Mouse (Mus musculus) stomach, postnatal 0 days (tissue): ENCODE data around the gene Samd4b. TPM values are rescaled to one million over a fixed set of nuclear protein-coding genes. Genes with fewer than 3 reads are reported as not detected.

Source experiments
- ATAC-seq: fragments of 200-750 bp; cut with Nextera tagmentation; 2 replicates; pipeline ENCODE4 v1.8.0; 2017; ENCODE audit not compliant: low FRiP score, low TSS enrichment
- DNase-seq: peaks from one replicate; pipeline ENCODE4 v3.0.0-alpha.2; 2016; ENCODE audit warnings: low spot score
- H3K27ac ChIP-seq: fragments of 300-500 bp; sonication (generic); replicated peaks from 2 replicates; pipeline ENCODE4 v1.5.1; 2014; ENCODE audit warnings: mild to moderate bottlenecking, control low read depth
- H3K27me3 ChIP-seq: fragments of 300-500 bp; sonication (generic); 2 replicates; pipeline ENCODE4 v1.6.1; 2014; ENCODE audit warnings: low read length; ENCODE audit not compliant: control insufficient read depth, insufficient read depth
- H3K36me3 ChIP-seq: fragments of 300-500 bp; sonication (generic); 2 replicates; pipeline ENCODE4 v1.6.1; 2014; ENCODE audit warnings: low read length, mixed read lengths; ENCODE audit not compliant: control insufficient read depth, insufficient read depth
- H3K4me1 ChIP-seq: fragments of 300-500 bp; sonication (generic); replicated peaks from 2 replicates; pipeline ENCODE4 v1.6.1; 2014; ENCODE audit warnings: antibody characterized with exemption; ENCODE audit not compliant: control insufficient read depth, insufficient read depth
- H3K4me2 ChIP-seq: fragments of 300-500 bp; sonication (generic); replicated peaks from 2 replicates; pipeline ENCODE4 v1.6.1; 2014; ENCODE audit warnings: low read depth, mild to moderate bottlenecking, control low read depth, moderate library complexity
- H3K4me3 ChIP-seq: fragments of 300-500 bp; sonication (generic); 2 replicates; pipeline ENCODE4 v1.5.1; 2014; ENCODE audit warnings: low read depth, low read length, control low read depth
- H3K9ac ChIP-seq: fragments of 300-500 bp; sonication (generic); 2 replicates; pipeline ENCODE4 v1.6.1; 2014; ENCODE audit warnings: mild to moderate bottlenecking, low read length, control low read depth, mixed read lengths
- H3K9me3 ChIP-seq: fragments of 300-500 bp; sonication (generic); 2 replicates; pipeline ENCODE4 v1.6.1; 2016; ENCODE audit warnings: low read length; ENCODE audit not compliant: control insufficient read depth
- CTCF ChIP-seq: IDR thresholded peaks from 2 replicates; pipeline ENCODE4 v1.5.1; 2016; ENCODE audit warnings: antibody characterized with exemption, low read depth, mild to moderate bottlenecking, moderate library complexity
- EP300 ChIP-seq: optimal IDR thresholded peaks from 2 replicates; pipeline ENCODE3; 2016; ENCODE audit warnings: antibody characterized with exemption
- WGBS: fragments of 180-500 bp; shearing (Covaris S2); extraction: QIAGEN DNeasy Blood & Tissue Kit; methylation state at CpG from one replicate; pipeline ENCODE4 v1.1.7; 2014; 5-methylcytosine and 5-hydroxymethylcytosine counted together
- polyA plus RNA-seq: library from polyadenylated mRNA; unstranded; fragments of >200 nt; fragmentation: Nextera tagmentation; extraction: Ambion mirVana; gene quantifications from 2 replicates; pipeline ENCODE4 v1.2.1, GENCODE M21; 2015

Gene Samd4b
- polyA plus RNA-seq, 1 experiment from 2014 or later = 9.8 TPM

DNA sequence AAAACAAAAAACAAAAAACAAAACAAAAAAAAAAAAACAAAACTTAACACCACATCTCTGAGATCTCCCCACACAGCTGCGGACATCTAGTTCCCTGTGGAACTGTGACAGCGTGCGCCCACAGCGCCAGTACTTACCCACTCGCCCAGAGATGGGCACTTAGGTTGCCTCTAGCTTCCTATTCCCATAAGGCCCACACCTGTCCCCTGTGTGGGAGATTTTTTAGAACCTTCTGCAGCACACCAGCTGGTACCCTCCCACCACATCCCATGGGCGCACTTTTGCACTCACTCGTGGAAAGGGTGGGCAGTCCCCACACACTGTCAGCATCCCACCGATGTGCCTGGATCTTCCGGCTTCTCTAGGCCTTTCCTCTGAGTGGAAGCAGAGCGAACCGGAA, 115.1 kb downstream of the Samd4b start:
- ATAC-seq (no peak), DNase-seq (no peak)
- H3K36me3 ChIP-seq = no peaks in the 10 kb centered on the region
- H3K9ac ChIP-seq = no peak overlapping the region
- no peaks in the 10 kb centered on the region for H3K9me3 ChIP-seq
- no peaks in the 10 kb centered on the region for H3K27me3 ChIP-seq
- H3K4me1 ChIP-seq = peaks cover 1% of the 10 kb centered on the region; the same call in 1 of the 2 replicates
- no peak overlapping the region for H3K4me3 ChIP-seq
- no peak overlapping the region for H3K27ac ChIP-seq
- TF ChIP-seq EP300 = no peak
- no peak for TF ChIP-seq CTCF
- no peak overlapping the region for H3K4me2 ChIP-seq
- WGBS = 83% methylated on average over 11 of the region's 11 CpGs

DNA sequence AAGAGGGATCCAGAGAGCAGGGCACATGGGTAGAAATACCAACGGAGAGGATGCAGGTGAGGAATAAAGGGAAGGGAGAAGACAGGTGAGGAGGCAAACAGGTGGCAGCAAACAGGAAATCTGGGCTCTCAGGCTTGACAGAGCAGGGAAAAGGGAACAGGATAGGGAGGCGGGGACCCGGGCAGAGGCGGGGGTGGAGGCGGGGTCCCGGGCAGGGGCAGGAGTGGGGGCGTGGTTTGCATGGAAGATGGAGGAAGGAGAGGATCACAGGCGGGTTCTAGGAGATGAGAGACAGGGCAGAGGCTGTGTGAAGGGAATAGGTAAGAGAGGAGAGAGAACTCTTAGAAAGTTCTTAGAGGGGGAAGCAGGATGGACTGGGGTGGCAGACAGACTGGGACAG, 119.1 kb downstream of the Samd4b start:
- no peak overlapping the region for H3K27ac ChIP-seq
- no peak overlapping the region for H3K4me2 ChIP-seq
- no peak overlapping the region for H3K4me3 ChIP-seq
- H3K36me3 ChIP-seq = no peaks in the 10 kb centered on the region
- 2% methylated on average over 7 of the region's 8 CpGs for WGBS
- H3K4me1 ChIP-seq = no peaks in the 10 kb centered on the region
- no peaks in the 10 kb centered on the region for H3K9me3 ChIP-seq
- H3K9ac ChIP-seq = no peak overlapping the region
- H3K27me3 ChIP-seq = no peaks in the 10 kb centered on the region
- peak; percentile 54 for DNase-seq
- TF ChIP-seq EP300 = no peak
- TF ChIP-seq CTCF = no peak
- peak; percentile 21; the same call in 1 of the 2 replicates for ATAC-seq

- Histone ChIP-seq H3K4me1 (no peaks in the 10 kb centered on the region), H3K4me2 (no peak overlapping the region), H3K36me3 (no peaks in the 10 kb centered on the region), H3K27ac (no peak overlapping the region), H3K9me3 (no peaks in the 10 kb centered on the region), H3K9ac (no peak overlapping the region), H3K27me3 (no peaks in the 10 kb centered on the region), H3K4me3 (no peak overlapping the region)
- TF ChIP-seq EP300 = no peak
- TF ChIP-seq CTCF = no peak
- DNase-seq (no peak), ATAC-seq (peak; percentile 64)
- WGBS = 79% methylated on average over 5 of the region's 5 CpGs
These were observed 120.6 kb downstream of the Samd4b start for GRCm38 (mm10) chr7:28477363-28477762.

DNA sequence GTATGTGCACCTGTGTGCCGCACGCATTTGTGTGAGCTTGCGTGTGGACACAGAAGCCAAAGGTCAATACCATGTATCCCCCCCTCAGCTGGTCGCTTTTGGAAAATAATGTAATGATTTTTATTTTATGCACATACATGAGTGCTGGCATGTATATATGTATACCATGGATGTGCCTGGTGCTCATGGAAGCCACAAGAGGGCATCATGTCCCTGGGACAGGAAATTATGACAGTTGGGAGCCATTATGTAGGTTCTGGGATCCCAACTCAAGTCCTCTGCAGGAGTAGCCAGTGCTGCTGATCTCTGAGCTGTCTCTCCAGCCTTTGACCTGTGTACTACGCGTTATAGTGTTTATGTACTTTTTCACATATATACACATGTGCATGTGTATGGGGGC, 121.8 kb downstream of the Samd4b start:
- Histone ChIP-seq H3K27ac (no peak overlapping the region), H3K4me1 (no peaks in the 10 kb centered on the region), H3K36me3 (no peaks in the 10 kb centered on the region), H3K4me2 (no peak overlapping the region), H3K9me3 (no peaks in the 10 kb centered on the region), H3K4me3 (no peak overlapping the region), H3K9ac (no peak overlapping the region), H3K27me3 (no peaks in the 10 kb centered on the region)
- TF ChIP-seq CTCF = peak; percentile 56
- no peak for TF ChIP-seq EP300
- DNase-seq = no peak
- WGBS = 91% methylated on average over 6 of the region's 6 CpGs
- no peak for ATAC-seq

DNA sequence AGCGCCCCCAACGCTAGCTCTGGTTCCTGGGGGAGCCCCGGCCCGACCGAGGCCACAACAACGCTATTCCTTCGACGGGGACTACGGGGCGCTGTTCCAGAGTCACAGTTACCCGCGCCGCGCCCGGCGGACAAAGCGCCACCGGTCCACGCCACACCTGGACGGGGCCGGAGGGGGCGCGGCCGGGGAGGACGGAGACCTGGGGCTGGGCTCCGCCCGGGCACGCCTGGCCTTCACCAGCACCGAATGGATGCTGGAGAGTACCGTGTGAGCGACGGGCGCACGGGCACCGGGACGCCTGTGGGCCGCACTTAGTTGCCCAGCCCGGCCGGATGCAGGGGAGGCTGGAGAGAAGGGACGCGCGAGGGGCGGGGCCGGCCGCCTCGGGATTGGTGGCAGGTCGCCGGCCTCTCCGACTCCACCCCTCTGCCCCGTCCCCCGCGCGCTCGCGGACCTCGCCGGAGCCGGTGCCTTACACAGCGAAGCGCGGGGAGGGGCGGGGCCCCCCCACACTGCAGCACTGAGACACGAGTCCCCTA, 130.7 kb downstream of the Samd4b start:
- 2% methylated on average over 33 of the region's 63 CpGs for WGBS

DNA sequence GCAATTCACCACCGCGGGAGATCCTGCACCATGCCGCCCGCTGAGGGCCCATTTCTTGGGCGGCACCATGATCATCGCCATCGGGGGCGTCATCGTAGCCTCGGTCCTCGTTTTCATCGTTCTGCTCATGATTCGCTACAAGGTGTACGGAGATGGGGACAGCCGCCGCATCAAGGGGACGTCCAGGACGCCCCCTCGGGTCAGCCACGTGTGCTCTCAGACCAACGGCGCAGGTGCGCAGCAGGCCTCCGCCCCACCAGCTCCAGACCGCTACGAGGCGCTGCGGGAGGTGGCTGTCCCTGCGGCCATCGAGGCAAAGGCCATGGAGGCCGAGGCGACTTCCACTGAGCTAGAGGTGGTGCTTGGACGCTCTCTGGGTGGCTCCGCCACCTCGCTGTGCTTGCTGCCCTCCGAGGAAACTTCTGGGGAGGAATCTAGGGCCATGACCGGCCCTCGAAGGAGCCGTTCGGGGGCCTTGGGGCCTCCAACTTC, 131.2 kb downstream of the Samd4b start:
- Histone ChIP-seq H3K36me3 (no peaks in the 10 kb centered on the region), H3K27ac (no peak overlapping the region), H3K27me3 (no peaks in the 10 kb centered on the region), H3K9ac (peak overlapping the region; percentile 55), H3K9me3 (no peaks in the 10 kb centered on the region), H3K4me2 (peak overlapping the region; percentile 91), H3K4me1 (0 out of 2 replicates have a peak, but pooled peaks cover 4% of the 10 kb centered on the region), H3K4me3 (peak overlapping the region; percentile 47)
- no peak for DNase-seq
- TF ChIP-seq EP300 = no peak
- TF ChIP-seq CTCF = no peak; the same call in 1 of the 2 replicates
- ATAC-seq = peak; percentile 44
- WGBS = 45% methylated on average over 39 of the region's 40 CpGs

More for the DNA sequence above, 130.7 kb downstream of the Samd4b start:
- Histone ChIP-seq H3K4me1 (0 out of 2 replicates have a peak, but pooled peaks cover 4% of the 10 kb centered on the region), H3K27me3 (no peaks in the 10 kb centered on the region), H3K36me3 (no peaks in the 10 kb centered on the region), H3K4me3 (peak overlapping the region; percentile 47), H3K27ac (no peak overlapping the region), H3K4me2 (peak overlapping the region; percentile 91), H3K9ac (peak overlapping the region; percentile 55), H3K9me3 (no peaks in the 10 kb centered on the region)
- peak; percentile 82 for DNase-seq
- ATAC-seq = peak; percentile 75
- TF ChIP-seq CTCF (peak; percentile 27), EP300 (no peak)
